Mouse (Mus musculus) MEL (cell line): ENCODE measurements around the gene Lima1.

ENCODE experiments used
- BHLHE40 ChIP-seq: IDR thresholded peaks from 2 replicates; pipeline ENCODE4 v1.6.1; 2012; ENCODE audit warnings: low read depth, mild to moderate bottlenecking, inconsistent platforms, low read length, improper control_type of control experiment, borderline replicate concordance
- CTCF ChIP-seq, 3 experiments: IDR thresholded peaks in 2 of 3; conservative IDR thresholded peaks in 1 of 3; 2 replicates each; pipeline ENCODE4 v1.5.1; 2011 to 2012; ENCODE audit warnings: low read length in 3 of 3, low read depth in 2 of 3, mild to moderate bottlenecking in 2 of 3, improper control_type of control experiment in 1 of 3, inconsistent platforms in 1 of 3, mixed read lengths in 1 of 3, moderate library complexity in 1 of 3; ENCODE audit not compliant: control insufficient read depth in 1 of 3, insufficient read depth in 1 of 3, poor library complexity in 1 of 3, severe bottlenecking in 1 of 3
- ELF1 ChIP-seq: IDR thresholded peaks from 2 replicates; pipeline ENCODE4 v1.6.1; 2014; ENCODE audit warnings: low read depth, mild to moderate bottlenecking, inconsistent platforms, low read length, improper control_type of control experiment, moderate library complexity
- GABPA ChIP-seq: IDR thresholded peaks from 2 replicates; pipeline ENCODE4 v1.6.1; 2012; ENCODE audit warnings: low read depth, mild to moderate bottlenecking, inconsistent platforms, low read length, improper control_type of control experiment, moderate library complexity
- GATA1 ChIP-seq: IDR thresholded peaks from 2 replicates; pipeline ENCODE4 v1.6.1; 2011; ENCODE audit warnings: low read depth, low read length, improper control_type of control experiment
- MAX ChIP-seq: IDR thresholded peaks from 2 replicates; pipeline ENCODE4 v1.6.1; 2011; ENCODE audit warnings: low read length, improper control_type of control experiment
- POLR2A ChIP-seq, 2 experiments: IDR thresholded peaks; 2 replicates each; pipeline ENCODE4 v1.6.1; 2011 to 2012; ENCODE audit warnings: low read length in 2 of 2, mild to moderate bottlenecking in 2 of 2, control low read depth in 1 of 2, improper control_type of control experiment in 1 of 2, low read depth in 1 of 2, moderate library complexity in 1 of 2; ENCODE audit not compliant: control insufficient read depth in 1 of 2, insufficient read depth in 1 of 2, poor library complexity in 1 of 2
- POLR2AphosphoS5 ChIP-seq: IDR thresholded peaks from 2 replicates; pipeline ENCODE4 v1.6.1; 2012; ENCODE audit warnings: low read depth, borderline replicate concordance, mild to moderate bottlenecking, inconsistent platforms, low read length, moderate library complexity, mixed read lengths

GRCm38 (mm10) chr15:99867654-99868053, 7.6 kb downstream of the Lima1 start:
- TF ChIP-seq POLR2AphosphoS5 (no peak), CTCF (IDR thresholded peaks at IDR 0.05 in 2 of 3, conservative IDR thresholded peaks at IDR 0.05 in 1 of 3; ENCODE audit: control insufficient read depth in 1 of 3, insufficient read depth in 1 of 3, low read depth in 2 of 3, low read length in 3 of 3, poor library complexity in 1 of 3, severe bottlenecking in 1 of 3) (no peak), GATA1 (no peak), POLR2A (IDR thresholded peaks at IDR 0.05; ENCODE audit: control insufficient read depth in 1 of 2, insufficient read depth in 1 of 2, low read depth in 1 of 2, low read length in 2 of 2, poor library complexity in 1 of 2) (no peak), MAX (no peak), GABPA (no peak), ELF1 (no peak), BHLHE40 (no peak)
